Mouse (Mus musculus): ENCODE measurements around the gene Ihh. TPM values are rescaled to one million over a fixed set of nuclear protein-coding genes. Genes with fewer than 3 reads are reported as not detected.

The Ihh gene
- 0.32 and 0.38 TPM in 2 replicates for polyA plus RNA-seq (2012; ENCODE audit: insufficient read depth, insufficient read length, missing spikeins)

DNA sequence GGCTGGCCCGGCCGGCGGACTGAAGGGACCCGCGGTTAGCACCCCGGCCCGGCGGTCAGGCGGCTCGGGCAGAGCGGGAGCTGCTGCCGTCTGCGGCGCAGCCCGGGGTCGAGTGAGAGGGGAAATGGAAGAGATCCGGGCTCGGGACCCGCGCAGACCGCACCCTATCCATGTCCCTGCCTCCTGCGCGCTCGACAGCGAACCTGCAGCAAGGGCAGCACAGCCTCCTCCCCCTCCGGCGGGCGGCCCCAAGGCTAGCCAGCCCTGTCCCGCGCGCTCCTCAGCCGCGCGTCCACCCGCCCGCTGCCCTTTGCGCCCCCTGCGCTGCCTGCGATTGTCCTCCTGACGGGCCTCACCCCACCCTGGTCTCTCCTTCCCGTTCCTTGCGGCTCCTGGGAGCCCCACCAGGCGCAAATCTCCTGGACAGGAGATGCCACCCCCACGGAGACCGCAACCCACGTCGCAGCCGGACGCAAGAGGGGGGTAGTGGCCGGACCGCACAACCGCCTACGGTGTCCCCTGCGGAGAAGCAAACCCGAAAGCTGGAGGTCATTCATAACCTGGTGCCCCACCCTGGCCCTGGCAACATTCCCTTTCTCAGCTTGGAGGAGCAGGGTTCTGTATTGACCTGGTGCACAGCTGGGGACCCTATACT lies at the start of gene Ihh:
Ihh (minus strand) TSS at position 117 of the 655 bp plus-strand sequence.
- Histone ChIP-seq H3K4me1 (ENCODE audit: control insufficient read depth, insufficient read depth, low read length) (no peaks in the 10 kb centered on the region), H3K4me3 (ENCODE audit: insufficient read depth, low read length) (no peak within 1 kb of the TSS), H3K27ac (ENCODE audit: insufficient read depth, low read depth, low read length) (no peak within 1 kb of the TSS)
- no peak for TF ChIP-seq CTCF (IDR thresholded peaks at IDR 0.05; ENCODE audit: low read depth, low read length)
- TF ChIP-seq POLR2A (IDR thresholded peaks at IDR 0.05; ENCODE audit: borderline replicate concordance, low read depth, low read length) = no peak

DNA sequence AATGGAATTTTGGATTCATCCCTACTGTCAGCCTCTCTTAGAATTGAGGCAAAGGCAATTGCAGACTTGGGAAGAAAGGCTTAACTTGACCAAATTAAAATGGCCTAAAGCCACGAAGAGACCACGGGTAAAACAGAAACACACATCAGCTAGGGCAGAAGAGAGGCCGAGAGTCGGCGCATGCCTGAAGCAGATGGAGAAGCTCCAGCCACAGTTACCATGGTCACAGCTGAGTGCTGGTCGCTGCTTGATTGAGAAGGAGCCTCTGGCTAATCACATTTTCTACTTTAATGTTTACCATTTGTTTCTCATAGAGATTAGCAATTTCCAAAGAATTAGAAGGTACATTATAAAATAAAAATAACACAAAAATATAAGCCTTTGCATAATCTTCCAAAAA lies 49.7 kb upstream of the Ihh start:
- H3K27ac ChIP-seq (ENCODE audit: insufficient read depth, low read depth, low read length) = no peak overlapping the region
- TF ChIP-seq CTCF (IDR thresholded peaks at IDR 0.05; ENCODE audit: low read depth, low read length) = no peak
- TF ChIP-seq POLR2A (IDR thresholded peaks at IDR 0.05; ENCODE audit: borderline replicate concordance, low read depth, low read length) = no peak
- no peak overlapping the region for H3K4me3 ChIP-seq (ENCODE audit: insufficient read depth, low read length)

DNA sequence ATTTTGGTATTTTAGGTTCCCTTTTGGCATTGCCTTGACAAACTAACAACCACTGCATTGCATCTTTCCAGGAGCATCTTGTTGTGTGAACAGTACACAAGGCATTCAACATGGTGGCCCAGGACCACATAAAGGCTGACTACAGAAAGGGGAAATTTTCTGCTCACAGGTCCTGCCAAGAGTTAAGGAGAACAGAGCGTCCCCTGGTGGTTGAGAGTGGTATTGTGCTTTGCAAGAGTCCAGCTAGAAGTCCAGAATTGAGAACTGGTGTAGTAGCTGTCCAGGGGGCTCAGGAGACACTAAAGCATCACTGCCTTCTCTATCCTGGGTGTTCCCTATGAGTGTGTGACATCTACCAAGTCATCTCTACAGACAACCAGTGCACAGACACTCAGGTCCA lies 49.0 kb upstream of the Ihh start:
- no peak for TF ChIP-seq POLR2A (IDR thresholded peaks at IDR 0.05; ENCODE audit: borderline replicate concordance, low read depth, low read length)
- TF ChIP-seq CTCF (IDR thresholded peaks at IDR 0.05; ENCODE audit: low read depth, low read length) = peak; percentile 58
- no peak overlapping the region for H3K4me3 ChIP-seq (ENCODE audit: insufficient read depth, low read length)
- H3K4me1 ChIP-seq (ENCODE audit: control insufficient read depth, insufficient read depth, low read length) = peaks cover 11% of the 10 kb centered on the region
- no peak overlapping the region for H3K27ac ChIP-seq (ENCODE audit: insufficient read depth, low read depth, low read length)

More for the DNA sequence above, 49.7 kb upstream of the Ihh start:
- H3K4me1 ChIP-seq (ENCODE audit: control insufficient read depth, insufficient read depth, low read length) = peaks cover 11% of the 10 kb centered on the region

DNA sequence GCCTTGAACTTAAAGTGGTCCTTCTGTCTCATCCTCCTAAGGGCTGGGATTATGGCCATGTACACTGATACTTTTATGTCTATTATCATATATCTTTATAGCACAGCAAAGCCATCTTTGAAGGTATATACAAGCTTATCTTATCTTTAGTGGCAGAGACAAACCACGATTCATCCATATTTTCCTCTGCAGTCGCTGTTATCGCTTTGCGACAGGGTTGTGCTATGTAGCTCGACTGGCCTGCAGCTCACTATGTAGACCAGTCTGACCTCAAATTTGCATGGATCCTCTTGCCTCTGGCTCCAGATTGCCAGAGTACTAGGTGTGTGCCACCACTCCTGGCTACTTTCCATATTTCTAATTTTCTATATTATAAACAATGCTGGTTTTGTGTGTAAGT lies 47.7 kb upstream of the Ihh start:
- TF ChIP-seq POLR2A (IDR thresholded peaks at IDR 0.05; ENCODE audit: borderline replicate concordance, low read depth, low read length) (no peak), CTCF (IDR thresholded peaks at IDR 0.05; ENCODE audit: low read depth, low read length) (no peak)
- Histone ChIP-seq H3K4me1 (ENCODE audit: control insufficient read depth, insufficient read depth, low read length) (peaks cover 11% of the 10 kb centered on the region), H3K4me3 (ENCODE audit: insufficient read depth, low read length) (no peak overlapping the region), H3K27ac (ENCODE audit: insufficient read depth, low read depth, low read length) (no peak overlapping the region)

DNA sequence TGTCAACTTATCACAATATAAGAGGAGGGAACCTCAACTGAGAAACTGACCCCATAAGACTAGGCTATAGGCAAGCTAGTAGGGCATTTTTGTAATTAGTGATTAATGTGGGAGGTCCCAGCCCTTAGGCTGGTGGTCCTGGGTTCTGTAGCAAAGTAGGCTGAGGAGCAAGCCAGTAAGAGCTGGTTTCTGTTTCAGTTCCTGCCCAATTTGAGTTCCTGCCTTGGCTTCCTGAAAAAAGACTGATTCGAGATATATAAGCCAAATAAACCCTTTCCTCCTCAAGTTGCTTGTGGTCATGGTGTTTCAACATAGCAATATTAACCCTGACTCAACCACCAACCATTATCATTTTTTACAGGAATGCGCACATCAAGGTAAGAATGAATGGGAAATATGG lies 45.8 kb upstream of the Ihh start:
- Histone ChIP-seq H3K4me1 (ENCODE audit: control insufficient read depth, insufficient read depth, low read length) (peaks cover 11% of the 10 kb centered on the region), H3K27ac (ENCODE audit: insufficient read depth, low read depth, low read length) (peak overlapping the region; percentile 57), H3K4me3 (ENCODE audit: insufficient read depth, low read length) (no peak overlapping the region)
- TF ChIP-seq POLR2A (IDR thresholded peaks at IDR 0.05; ENCODE audit: borderline replicate concordance, low read depth, low read length) = no peak

DNA sequence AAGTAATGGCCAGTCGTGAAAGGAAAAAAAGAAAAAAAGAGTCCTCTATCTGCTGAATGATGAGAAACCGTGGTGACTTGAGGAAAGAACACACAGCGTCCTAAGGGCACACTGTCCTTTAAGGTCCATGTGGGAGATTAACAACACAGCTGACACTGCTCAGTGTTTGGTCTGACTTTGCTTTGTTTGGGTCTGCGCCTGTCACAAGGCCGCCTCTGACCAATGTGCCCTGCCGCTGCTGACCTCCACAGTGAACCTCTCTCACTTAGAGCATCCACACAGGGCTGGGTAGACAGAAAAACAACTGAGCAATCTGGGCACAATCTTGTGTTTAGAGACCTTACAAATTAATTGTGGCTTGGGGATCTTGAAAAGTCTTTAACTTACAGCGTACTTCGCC lies 25.5 kb upstream of the Ihh start:
- H3K4me1 ChIP-seq (ENCODE audit: control insufficient read depth, insufficient read depth, low read length) = no peaks in the 10 kb centered on the region
- no peak overlapping the region for H3K27ac ChIP-seq (ENCODE audit: insufficient read depth, low read depth, low read length)
- no peak for TF ChIP-seq POLR2A (IDR thresholded peaks at IDR 0.05; ENCODE audit: borderline replicate concordance, low read depth, low read length)
- no peak overlapping the region for H3K4me3 ChIP-seq (ENCODE audit: insufficient read depth, low read length)

DNA sequence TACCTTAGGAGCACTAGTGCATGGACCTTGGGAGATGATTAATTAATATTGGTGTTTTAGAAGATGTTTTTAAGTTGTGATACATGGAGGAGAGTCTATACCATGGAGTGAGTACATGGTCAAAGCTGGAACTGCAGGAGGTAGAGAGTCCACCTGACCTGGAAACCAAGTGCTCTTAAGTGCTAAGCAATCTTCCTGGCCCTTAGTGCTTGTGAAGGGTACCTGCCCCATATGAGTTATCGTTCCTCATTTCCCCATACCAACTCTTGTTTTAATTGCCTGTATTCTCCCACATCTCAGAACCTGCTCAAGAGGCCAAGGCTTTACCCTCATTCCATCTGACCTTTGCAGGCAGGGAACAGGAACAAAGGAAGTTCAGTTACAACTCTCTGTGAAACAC lies 24.5 kb upstream of the Ihh start:
- no peak overlapping the region for H3K27ac ChIP-seq (ENCODE audit: insufficient read depth, low read depth, low read length)
- no peak for TF ChIP-seq CTCF (IDR thresholded peaks at IDR 0.05; ENCODE audit: low read depth, low read length)
- no peak for TF ChIP-seq POLR2A (IDR thresholded peaks at IDR 0.05; ENCODE audit: borderline replicate concordance, low read depth, low read length)
- H3K4me1 ChIP-seq (ENCODE audit: control insufficient read depth, insufficient read depth, low read length) = no peaks in the 10 kb centered on the region
- no peak overlapping the region for H3K4me3 ChIP-seq (ENCODE audit: insufficient read depth, low read length)

DNA sequence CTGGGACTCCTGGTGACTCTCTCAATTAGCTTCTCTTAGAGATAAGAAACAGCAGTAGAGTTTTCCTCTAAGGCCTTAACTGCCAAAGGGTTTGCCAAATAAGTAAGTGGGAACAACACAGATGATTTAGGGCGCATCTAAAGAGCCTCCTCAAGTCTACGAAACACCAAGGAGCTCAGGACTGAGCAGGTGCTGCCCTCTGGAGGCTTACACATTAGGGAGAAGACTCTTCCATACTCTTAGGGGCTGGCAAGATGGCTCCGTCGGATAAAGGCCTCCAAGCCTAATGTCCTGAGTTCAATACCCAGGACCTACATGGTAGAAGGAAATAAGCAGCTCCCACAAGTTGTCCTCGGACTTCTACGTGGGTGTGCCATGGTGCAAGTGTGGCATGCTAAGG lies 22.1 kb upstream of the Ihh start:
- TF ChIP-seq POLR2A (IDR thresholded peaks at IDR 0.05; ENCODE audit: borderline replicate concordance, low read depth, low read length) (no peak), CTCF (IDR thresholded peaks at IDR 0.05; ENCODE audit: low read depth, low read length) (no peak)
- Histone ChIP-seq H3K4me1 (ENCODE audit: control insufficient read depth, insufficient read depth, low read length) (no peaks in the 10 kb centered on the region), H3K4me3 (ENCODE audit: insufficient read depth, low read length) (no peak overlapping the region), H3K27ac (ENCODE audit: insufficient read depth, low read depth, low read length) (no peak overlapping the region)

DNA sequence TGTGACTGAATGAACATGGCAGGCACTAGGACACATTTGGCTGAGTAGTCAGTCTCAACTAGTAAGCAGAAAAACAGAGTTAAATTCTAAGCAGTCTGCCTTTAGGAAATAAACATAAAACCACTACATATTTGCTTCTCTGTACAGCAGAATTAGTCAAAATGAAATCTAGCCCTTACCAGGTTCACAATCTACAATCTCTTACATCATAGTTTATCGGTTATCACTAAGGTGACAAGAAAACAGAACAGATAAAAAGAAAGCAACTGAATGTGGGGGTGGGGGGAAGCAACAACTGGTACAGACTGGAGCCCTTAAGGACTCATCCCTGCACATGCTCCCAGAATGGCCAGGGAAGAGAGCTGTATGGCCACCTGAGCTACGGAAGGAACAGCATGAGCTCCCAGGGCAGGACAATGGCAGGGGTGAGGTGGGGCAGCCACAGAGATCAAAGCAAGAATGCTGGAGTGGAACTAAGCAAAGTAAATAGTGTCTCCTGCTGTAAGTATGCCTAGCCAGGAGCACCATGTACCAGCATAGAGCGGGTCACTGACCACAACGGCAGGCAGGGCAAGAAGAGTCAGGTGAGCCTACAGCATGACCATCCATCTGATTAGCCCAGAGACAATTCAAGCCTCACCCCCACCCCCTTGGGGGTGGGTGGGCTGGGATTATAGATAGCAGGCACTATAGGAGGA lies 20.0 kb upstream of the Ihh start:
- Histone ChIP-seq H3K4me1 (ENCODE audit: control insufficient read depth, insufficient read depth, low read length) (no peaks in the 10 kb centered on the region), H3K27ac (ENCODE audit: insufficient read depth, low read depth, low read length) (no peak overlapping the region), H3K4me3 (ENCODE audit: insufficient read depth, low read length) (no peak overlapping the region)
- TF ChIP-seq POLR2A (IDR thresholded peaks at IDR 0.05; ENCODE audit: borderline replicate concordance, low read depth, low read length) = no peak
- no peak for TF ChIP-seq CTCF (IDR thresholded peaks at IDR 0.05; ENCODE audit: low read depth, low read length)

DNA sequence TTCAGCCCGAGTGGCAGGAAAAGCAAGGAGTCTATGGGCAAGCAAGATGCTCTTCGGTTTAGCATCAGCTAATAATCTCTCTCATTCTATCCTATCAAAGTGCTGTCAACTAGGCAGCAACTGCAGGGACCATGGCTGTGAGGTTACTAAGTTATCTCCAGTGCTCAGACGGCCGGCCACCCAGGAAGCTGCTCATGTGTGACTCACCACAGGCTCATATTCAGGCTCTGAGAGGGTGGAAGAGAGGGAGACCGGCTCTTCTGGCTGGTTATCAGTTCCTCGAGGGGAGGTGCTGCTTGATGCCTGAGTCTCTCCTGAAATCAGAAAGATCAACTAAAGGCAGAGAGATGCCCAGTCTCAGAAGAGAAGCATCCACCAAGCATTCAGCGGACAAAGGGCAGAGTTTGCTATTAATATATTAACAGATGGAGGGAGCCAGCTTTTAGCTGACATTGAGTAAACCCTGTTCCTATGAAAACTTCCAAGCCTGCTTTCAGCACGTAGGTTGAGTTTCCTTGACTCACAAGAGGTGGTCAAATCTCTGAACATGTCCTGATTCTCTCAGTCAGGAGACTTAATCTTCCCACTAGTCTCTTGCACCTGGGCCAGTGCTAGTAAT lies 16.6 kb upstream of the Ihh start:
- TF ChIP-seq POLR2A (IDR thresholded peaks at IDR 0.05; ENCODE audit: borderline replicate concordance, low read depth, low read length) (no peak), CTCF (IDR thresholded peaks at IDR 0.05; ENCODE audit: low read depth, low read length) (no peak)
- H3K4me3 ChIP-seq (ENCODE audit: insufficient read depth, low read length) = no peak overlapping the region
- no peak overlapping the region for H3K27ac ChIP-seq (ENCODE audit: insufficient read depth, low read depth, low read length)
- no peaks in the 10 kb centered on the region for H3K4me1 ChIP-seq (ENCODE audit: control insufficient read depth, insufficient read depth, low read length)
